Mouse (Mus musculus) liver, embryonic 16.5 days (tissue): Measurements from ENCODE around the gene Rps6. TPM values are rescaled to one million over a fixed set of nuclear protein-coding genes. Genes with fewer than 3 reads are reported as not detected.

Experiments
- ATAC-seq: fragments of 200-750 bp; cut with Nextera tagmentation; 2 replicates; pipeline ENCODE4 v1.8.0; 2017; ENCODE audit warnings: low read depth, mild to moderate bottlenecking, moderate number of reproducible peaks, moderate library complexity
- H3K27ac ChIP-seq: fragments of 300-500 bp; sonication (generic); 2 replicates; pipeline ENCODE4 v1.5.1; 2014; ENCODE audit warnings: mild to moderate bottlenecking, low read length
- H3K27me3 ChIP-seq: fragments of 300-500 bp; sonication (generic); 2 replicates; pipeline ENCODE4 v1.6.1; 2014; ENCODE audit warnings: low read depth, low read length, mixed read lengths; ENCODE audit not compliant: control insufficient read depth, insufficient read depth
- H3K36me3 ChIP-seq: fragments of 300-500 bp; sonication (generic); 2 replicates; pipeline ENCODE4 v1.6.1; 2014; ENCODE audit warnings: mild to moderate bottlenecking; ENCODE audit not compliant: control insufficient read depth, insufficient read depth
- H3K4me1 ChIP-seq: fragments of 300-500 bp; sonication (generic); 2 replicates; pipeline ENCODE4 v1.6.1; 2014; ENCODE audit warnings: low read depth, low read length, mixed read lengths; ENCODE audit not compliant: control insufficient read depth
- H3K4me2 ChIP-seq: fragments of 300-500 bp; sonication (generic); 2 replicates; pipeline ENCODE4 v1.6.1; 2014; ENCODE audit warnings: low read depth, low read length, mixed read lengths
- H3K4me3 ChIP-seq: fragments of 300-500 bp; sonication (generic); 2 replicates; pipeline ENCODE4 v1.5.1; 2014; ENCODE audit warnings: low read depth, mild to moderate bottlenecking, low read length
- H3K9ac ChIP-seq: fragments of 300-500 bp; sonication (generic); 2 replicates; pipeline ENCODE4 v1.6.1; 2014; ENCODE audit warnings: low read depth, low read length
- H3K9me3 ChIP-seq: fragments of 300-500 bp; sonication (generic); replicated peaks from 2 replicates; pipeline ENCODE4 v1.6.1; 2016; ENCODE audit warnings: low read length; ENCODE audit not compliant: control insufficient read depth
- WGBS: fragments of 180-500 bp; shearing (Covaris S2); extraction: QIAGEN DNeasy Blood & Tissue Kit; methylation state at CpG from one replicate; pipeline ENCODE4 v1.1.7; 2014; ENCODE audit not compliant: insufficient replicate concordance; 5-methylcytosine and 5-hydroxymethylcytosine counted together
- polyA plus RNA-seq: library from polyadenylated mRNA; unstranded; fragments of >200 nt; fragmentation: Nextera tagmentation; extraction: Ambion mirVana; gene quantifications from 2 replicates; pipeline ENCODE4 v1.2.1, GENCODE M21; 2015

Rps6 gene
- 367 and 434 TPM in 2 replicates for polyA plus RNA-seq

DNA sequence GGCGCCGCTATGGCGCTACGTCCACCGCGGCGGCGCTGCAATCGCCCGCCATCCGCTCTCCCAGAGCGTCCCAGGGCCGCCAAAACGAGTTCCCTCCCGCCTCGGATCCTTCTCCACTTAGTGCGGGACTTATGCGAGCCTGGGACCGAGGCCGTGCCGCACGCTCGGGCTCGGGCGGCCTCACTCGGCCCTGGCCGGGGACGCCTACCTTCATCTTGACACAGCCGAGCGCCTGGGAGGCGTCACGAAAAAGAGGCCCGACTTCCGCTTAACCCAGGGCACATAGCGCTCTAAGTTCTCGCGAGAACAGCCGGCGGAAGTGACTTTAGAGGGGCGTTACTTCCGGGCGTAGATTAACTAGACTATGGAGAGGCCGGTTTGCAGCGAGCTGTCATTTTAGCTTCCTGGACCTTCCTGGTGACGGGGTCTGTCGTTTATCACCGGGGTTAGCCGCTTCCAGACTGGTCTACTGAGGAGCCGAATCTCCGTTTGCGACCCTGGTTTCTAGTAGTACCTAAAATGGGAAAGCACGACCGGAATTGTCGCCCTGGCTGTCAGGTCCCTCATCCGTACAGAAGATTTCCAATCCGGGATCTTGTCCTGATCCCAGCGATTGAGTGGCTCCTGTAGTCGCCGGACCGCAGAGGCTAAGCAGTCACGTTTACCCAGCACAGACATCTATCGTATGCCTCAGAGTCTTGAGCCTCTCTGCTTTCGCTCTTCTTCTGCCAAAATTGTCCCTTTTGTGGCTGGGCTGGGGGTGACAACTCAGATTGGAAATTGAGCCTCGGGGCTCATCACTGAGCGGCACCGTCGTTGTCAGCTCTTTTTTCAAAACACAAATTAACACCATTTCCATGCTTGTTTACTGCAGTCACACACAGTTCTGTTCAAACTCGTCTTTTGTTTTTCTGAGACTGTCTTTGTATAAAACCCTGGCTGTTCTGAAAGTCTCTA lies at the start of gene Rps6:
Gene Rps6 (minus strand): TSS at position 300 of the 957 bp plus-strand sequence.
- peak; percentile 98 for ATAC-seq
- H3K9ac ChIP-seq: peak within 1 kb of the TSS; percentile 98
- peak within 1 kb of the TSS; percentile 86 for H3K27ac ChIP-seq
- WGBS: under 1% methylated on average over 68 of the region's 68 CpGs
- peak within 1 kb of the TSS; percentile 85 for H3K4me2 ChIP-seq
- H3K4me1 ChIP-seq: peaks cover 7% of the 10 kb centered on the region
- H3K27me3 ChIP-seq: no peaks in the 10 kb centered on the region
- peaks cover 25% of the 10 kb centered on the region for H3K36me3 ChIP-seq
- peak within 1 kb of the TSS; percentile 93 for H3K4me3 ChIP-seq
- H3K9me3 ChIP-seq: no peaks in the 10 kb centered on the region

DNA sequence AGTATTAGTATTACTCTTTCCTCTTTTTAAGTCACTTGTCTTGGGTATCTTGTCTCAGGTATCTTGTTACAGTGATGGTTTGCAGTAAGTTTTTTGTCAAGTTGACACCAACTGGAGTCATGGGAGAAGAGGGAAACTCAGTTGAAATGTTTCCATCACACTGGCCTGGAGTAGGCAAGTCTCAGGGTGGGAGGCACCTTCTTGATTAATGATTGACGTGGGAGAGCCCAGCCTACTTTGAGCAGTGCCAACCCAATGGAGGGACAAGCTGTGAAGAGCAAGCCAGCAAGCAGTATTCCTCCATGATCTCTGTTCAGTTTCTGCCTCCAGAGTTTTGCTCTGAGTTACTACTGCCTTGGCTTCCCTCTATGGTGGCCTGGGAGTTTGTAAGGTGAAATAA lies 48.7 kb upstream of the Rps6 start:
- Histone ChIP-seq H3K27ac (no peak overlapping the region), H3K4me3 (no peak overlapping the region), H3K36me3 (no peaks in the 10 kb centered on the region), H3K27me3 (no peaks in the 10 kb centered on the region), H3K4me2 (no peak overlapping the region), H3K9me3 (no peaks in the 10 kb centered on the region), H3K9ac (no peak overlapping the region), H3K4me1 (no peaks in the 10 kb centered on the region; the same call in 1 of the 2 replicates)
- no peak for ATAC-seq
- 59% methylated on average over 1 of the region's 1 CpGs for WGBS

DNA sequence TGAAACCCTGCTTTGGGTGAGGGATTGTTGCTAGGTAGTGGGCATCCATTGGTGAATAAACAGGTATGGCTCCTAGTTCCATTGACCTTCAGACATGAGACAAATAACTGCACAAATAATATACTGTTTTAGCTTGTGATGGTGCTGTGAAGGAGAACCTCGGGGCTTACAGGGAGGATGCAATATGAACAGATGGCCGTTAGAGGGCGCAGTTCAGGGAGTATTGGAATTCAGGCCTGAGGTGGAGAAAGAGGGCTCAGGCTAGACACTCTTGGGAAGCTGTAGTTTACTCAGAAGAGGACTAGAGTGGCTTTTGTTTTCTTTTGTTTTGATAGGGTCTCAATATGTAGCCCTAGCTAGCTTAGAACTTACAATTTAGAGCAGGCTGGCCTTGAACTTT lies 47.8 kb upstream of the Rps6 start:
- Histone ChIP-seq H3K4me2 (no peak overlapping the region), H3K27me3 (no peaks in the 10 kb centered on the region), H3K4me3 (no peak overlapping the region), H3K9ac (no peak overlapping the region), H3K4me1 (no peaks in the 10 kb centered on the region; the same call in 1 of the 2 replicates), H3K36me3 (no peaks in the 10 kb centered on the region), H3K27ac (no peak overlapping the region), H3K9me3 (no peaks in the 10 kb centered on the region)
- whole genome bisulfite sequencing: 17% methylated on average over 3 of the region's 3 CpGs
- no peak for ATAC-seq

DNA sequence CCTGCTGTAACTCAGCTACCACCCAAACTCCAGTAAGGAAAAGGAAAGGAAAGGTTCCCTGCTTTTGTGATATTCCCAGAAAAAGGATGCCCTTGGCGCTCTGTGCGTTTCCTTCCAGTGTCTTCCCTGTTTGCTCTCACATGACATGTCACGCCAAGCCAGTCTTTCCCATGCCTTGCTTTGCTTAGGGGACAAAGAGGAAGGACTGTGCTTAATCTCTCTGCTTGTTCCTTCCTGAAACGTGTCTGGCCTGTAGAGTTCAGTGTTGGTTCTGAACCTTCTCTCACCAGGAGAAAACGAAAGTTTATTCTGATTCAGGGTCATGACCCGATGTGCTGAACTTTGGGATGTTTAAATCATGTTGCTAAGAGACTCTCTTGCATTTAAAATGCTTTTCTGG lies 45.1 kb upstream of the Rps6 start:
- Histone ChIP-seq H3K4me3 (no peak overlapping the region), H3K27me3 (no peaks in the 10 kb centered on the region), H3K36me3 (no peaks in the 10 kb centered on the region), H3K4me1 (no peaks in the 10 kb centered on the region; the same call in 1 of the 2 replicates), H3K9ac (no peak overlapping the region), H3K27ac (peak overlapping the region; percentile 77), H3K9me3 (no peaks in the 10 kb centered on the region), H3K4me2 (no peak overlapping the region)
- WGBS: 10% methylated on average over 6 of the region's 6 CpGs
- ATAC-seq: peak; percentile 69

DNA sequence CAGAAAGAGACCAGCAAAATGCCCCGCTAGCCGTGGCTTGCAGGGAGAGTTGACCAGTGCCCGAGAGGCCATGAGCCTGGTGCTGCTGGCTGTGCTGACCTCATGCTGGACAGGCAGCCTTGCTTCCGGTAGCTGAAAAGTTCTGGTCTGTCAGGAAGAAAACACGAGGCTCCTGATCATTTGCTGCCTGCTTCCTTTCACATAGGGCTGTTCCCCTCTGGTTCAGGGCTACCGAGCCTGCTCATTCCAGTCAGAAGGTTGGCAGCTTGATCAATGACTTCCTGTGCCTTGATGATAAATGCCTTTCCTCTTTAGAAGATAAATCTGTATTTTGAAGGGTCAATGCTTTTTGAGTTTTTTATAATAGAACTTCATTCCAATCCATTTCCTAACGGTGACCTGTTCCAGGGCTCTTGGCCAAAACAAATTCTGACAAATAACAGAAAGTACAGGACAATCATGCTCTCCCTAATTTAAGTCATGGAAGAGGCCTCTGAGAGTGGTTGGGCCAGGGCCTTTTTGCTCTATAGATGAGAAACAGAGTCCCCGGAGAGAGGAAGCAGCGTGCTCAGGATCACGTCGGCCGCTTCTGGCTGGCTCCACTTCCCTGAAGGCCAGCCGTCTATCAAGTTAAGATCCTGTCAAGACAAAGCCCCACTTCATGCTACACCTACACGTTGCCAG lies 41.7 kb upstream of the Rps6 start:
- H3K36me3 ChIP-seq: no peaks in the 10 kb centered on the region
- H3K27me3 ChIP-seq: no peaks in the 10 kb centered on the region
- peak; percentile 45 for ATAC-seq
- H3K4me3 ChIP-seq: no peak overlapping the region
- peak overlapping the region; percentile 61 for H3K27ac ChIP-seq
- no peaks in the 10 kb centered on the region for H3K9me3 ChIP-seq
- H3K9ac ChIP-seq: no peak overlapping the region
- 36% methylated on average over 14 of the region's 14 CpGs for WGBS
- H3K4me2 ChIP-seq: no peak overlapping the region
- H3K4me1 ChIP-seq: peaks cover 2% of the 10 kb centered on the region; the same call in 1 of the 2 replicates

DNA sequence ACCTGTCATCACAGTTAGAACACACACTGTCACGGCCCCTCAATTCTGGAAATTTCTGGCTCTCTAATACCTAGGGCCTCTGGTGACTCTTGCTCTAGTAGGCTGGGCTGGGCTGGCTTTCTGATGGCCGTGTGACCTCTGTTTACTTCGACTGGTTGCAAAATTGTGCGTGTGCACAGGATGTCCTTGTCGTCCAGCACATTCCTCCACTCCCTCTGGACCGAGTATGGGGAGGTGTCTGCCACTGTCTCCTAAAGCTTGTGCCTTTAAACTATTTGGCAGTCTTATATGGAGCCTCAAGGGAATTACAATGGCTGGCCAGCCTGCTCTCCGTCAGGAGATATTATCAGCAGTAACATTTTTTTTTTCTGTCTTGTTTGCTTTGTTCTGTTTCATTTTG lies 40.2 kb upstream of the Rps6 start:
- 50% methylated on average over 7 of the region's 7 CpGs for whole genome bisulfite sequencing
- Histone ChIP-seq H3K9me3 (no peaks in the 10 kb centered on the region), H3K4me2 (no peak overlapping the region), H3K36me3 (no peaks in the 10 kb centered on the region), H3K4me3 (no peak overlapping the region), H3K4me1 (peaks cover 2% of the 10 kb centered on the region; the same call in 1 of the 2 replicates), H3K27me3 (no peaks in the 10 kb centered on the region), H3K27ac (no peak overlapping the region; the same call in 1 of the 2 replicates), H3K9ac (no peak overlapping the region)
- ATAC-seq: peak; percentile 87

DNA sequence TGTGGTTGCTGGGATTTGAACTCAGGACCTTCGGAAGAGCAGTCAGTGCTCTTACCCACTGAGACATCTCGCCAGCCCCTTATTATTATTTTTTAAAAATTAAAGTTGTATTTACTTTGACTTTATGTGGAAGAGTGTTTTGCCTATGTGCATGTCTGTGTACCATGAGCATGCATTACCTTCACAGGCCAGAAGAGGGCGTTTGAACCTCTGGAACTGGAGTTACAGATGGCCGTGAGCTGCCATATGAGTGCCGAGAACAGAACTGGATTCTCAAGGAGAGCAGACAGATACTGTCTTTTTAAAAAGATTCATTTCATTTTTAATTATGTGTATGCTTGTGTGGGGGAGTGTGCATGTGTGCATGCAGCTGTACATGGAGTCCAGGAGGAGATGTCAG lies 30.7 kb upstream of the Rps6 start:
- peaks cover 17% of the 10 kb centered on the region for H3K4me1 ChIP-seq
- H3K36me3 ChIP-seq: no peaks in the 10 kb centered on the region
- no peak for ATAC-seq
- no peak overlapping the region for H3K9ac ChIP-seq
- no peak overlapping the region for H3K27ac ChIP-seq
- H3K27me3 ChIP-seq: no peaks in the 10 kb centered on the region
- H3K9me3 ChIP-seq: no peaks in the 10 kb centered on the region
- WGBS: 60% methylated on average over 5 of the region's 5 CpGs
- H3K4me2 ChIP-seq: no peak overlapping the region
- no peak overlapping the region for H3K4me3 ChIP-seq

DNA sequence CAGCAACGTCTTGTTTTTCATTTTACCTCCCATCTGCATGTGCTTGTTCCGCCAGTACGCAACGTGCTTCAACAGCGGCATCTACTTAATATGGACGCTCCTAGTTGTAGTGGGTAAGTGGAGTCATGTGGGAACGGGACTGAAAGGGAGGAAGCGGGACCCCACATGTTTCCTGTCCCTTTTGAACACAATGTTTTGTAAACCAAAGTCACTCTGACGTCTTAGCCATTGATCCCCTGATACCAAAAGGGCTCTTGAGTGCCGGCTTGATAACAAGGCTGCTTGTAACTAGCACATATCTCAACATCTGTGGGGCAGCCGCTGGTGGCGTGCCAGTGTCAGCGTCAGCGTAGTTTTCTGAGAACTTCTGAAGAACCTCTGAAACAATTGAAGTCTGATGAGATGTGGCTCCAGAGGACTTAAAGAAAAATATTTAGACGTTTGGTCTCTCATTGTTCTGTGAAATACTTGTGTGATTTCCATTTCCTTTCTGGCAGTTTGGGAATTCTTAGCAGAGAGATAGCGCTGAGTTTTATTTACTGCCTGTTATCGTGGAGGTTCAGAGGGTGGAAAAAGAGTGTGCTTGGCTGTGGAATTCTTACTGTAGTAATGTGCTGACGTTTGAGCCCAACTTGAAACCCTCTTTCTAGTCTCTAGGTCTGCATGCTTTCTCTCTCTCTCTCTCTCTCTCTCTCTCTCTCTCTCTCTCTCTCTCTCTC lies 29.1 kb upstream of the Rps6 start:
- WGBS: 3% methylated on average over 18 of the region's 18 CpGs
- H3K27ac ChIP-seq: peak overlapping the region; percentile 63

More for the DNA sequence above, 29.1 kb upstream of the Rps6 start:
- no peaks in the 10 kb centered on the region for H3K27me3 ChIP-seq
- H3K9ac ChIP-seq: peak overlapping the region; percentile 27
- H3K9me3 ChIP-seq: no peaks in the 10 kb centered on the region
- H3K4me3 ChIP-seq: peak overlapping the region; percentile 59
- peak; percentile 82 for ATAC-seq
- H3K36me3 ChIP-seq: no peaks in the 10 kb centered on the region
- H3K4me2 ChIP-seq: peak overlapping the region; percentile 74
- H3K4me1 ChIP-seq: peaks cover 17% of the 10 kb centered on the region
